ENCODE assay signal across 8 mouse cellular contexts in the genomic region with DNA sequence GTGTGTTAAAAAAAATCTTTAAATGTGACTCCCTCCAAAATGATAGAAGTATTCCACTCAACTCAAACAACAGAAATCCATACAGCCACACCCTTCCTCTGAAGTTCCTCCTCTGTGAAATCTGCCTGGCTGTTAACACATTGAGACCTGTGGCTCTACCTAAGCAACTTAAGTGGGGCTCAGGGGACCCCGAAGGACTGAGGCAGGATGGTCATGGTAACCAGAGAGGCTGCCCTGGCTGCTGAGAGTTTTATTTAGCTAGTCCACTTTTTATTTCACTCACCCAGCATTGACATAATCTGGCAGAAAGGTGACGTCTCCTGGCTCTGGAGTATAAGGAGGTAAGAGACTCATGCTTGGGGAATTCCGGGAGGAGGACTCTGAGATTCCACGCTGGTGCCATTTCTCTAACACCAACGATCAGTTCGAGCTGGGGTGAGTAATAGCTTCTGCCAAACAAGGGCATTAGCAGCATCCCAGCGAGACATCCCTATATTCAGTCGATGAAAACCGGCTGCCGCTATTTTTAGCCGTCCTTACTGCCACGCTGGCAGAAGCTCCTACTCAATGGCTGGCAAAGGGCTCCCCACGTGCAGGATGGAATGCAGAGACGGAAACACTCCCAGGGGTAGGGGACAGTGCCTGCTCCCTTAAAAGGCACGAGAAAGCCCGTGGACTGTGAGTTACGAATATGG.
DNase-seq lines count a peak whose midpoint lies in the region; ATAC-seq and TF ChIP-seq lines count a peak whose summit lies in the region.

No protein-coding gene starts in this region.

- TF ChIP-seq EP300 in lung, postnatal 0 days (IDR thresholded peaks at IDR 0.05) = no peak

- H3K9ac ChIP-seq in lung, postnatal 0 days (replicated peaks; ENCODE audit: low read depth) = no peak overlapping the region
- H3K9ac ChIP-seq in hindbrain, embryonic 16.5 days (ENCODE audit: low read depth, low read length) = no peak overlapping the region

- no peak overlapping the region for H3K27ac ChIP-seq in cerebellum, adult 2 months (ENCODE audit: insufficient read depth, low read length)
- no peak overlapping the region for H3K27ac ChIP-seq in lung, postnatal 0 days (ENCODE audit: low read length)
- H3K27ac ChIP-seq in hindbrain, embryonic 16.5 days (ENCODE audit: low read depth, low read length) = peak overlapping the region; percentile 5; the same call in 1 of the 2 replicates

- no peak for TF ChIP-seq POLR2A in cerebellum, adult 2 months (IDR thresholded peaks at IDR 0.05; ENCODE audit: borderline replicate concordance, insufficient read depth, low read length)
- TF ChIP-seq POLR2A in lung, adult 2 months (IDR thresholded peaks at IDR 0.05; ENCODE audit: borderline replicate concordance, extremely low read depth, low read depth, low read length) = no peak

- H3K4me3 ChIP-seq in cerebellum, adult 2 months (replicated peaks; ENCODE audit: insufficient read depth, low read depth, low read length) = peak overlapping the region; percentile 25
- no peak overlapping the region for H3K4me3 ChIP-seq in lung, postnatal 0 days (ENCODE audit: low read depth, low read length)
- no peak overlapping the region for H3K4me3 ChIP-seq in lung, adult 2 months (replicated peaks; ENCODE audit: extremely low read depth, low read depth, low read length)
- H3K4me3 ChIP-seq in hindbrain, embryonic 16.5 days (ENCODE audit: low read length) = no peak overlapping the region

- no peaks in the 10 kb centered on the region for H3K9me3 ChIP-seq in lung, postnatal 0 days (ENCODE audit: low read length)
- no peaks in the 10 kb centered on the region for H3K9me3 ChIP-seq in hindbrain, embryonic 16.5 days (ENCODE audit: control insufficient read depth, low read length)

- no peak overlapping the region for H3K4me2 ChIP-seq in lung, postnatal 0 days (replicated peaks; ENCODE audit: low read depth, low read length)
- peak overlapping the region; percentile 31 for H3K4me2 ChIP-seq in hindbrain, embryonic 16.5 days (ENCODE audit: low read length)

- no peaks in the 10 kb centered on the region for H3K27me3 ChIP-seq in cerebellum, adult 2 months (ENCODE audit: control insufficient read depth, insufficient read depth, low read length)
- H3K27me3 ChIP-seq in lung, postnatal 0 days (replicated peaks; ENCODE audit: insufficient read depth, low read length) = no peaks in the 10 kb centered on the region
- H3K27me3 ChIP-seq in hindbrain, embryonic 16.5 days (replicated peaks; ENCODE audit: control insufficient read depth, insufficient read depth, low read length) = no peaks in the 10 kb centered on the region

- peak; percentile 42; the same call in 1 of the 2 replicates for ATAC-seq in lung, postnatal 0 days
- peak; percentile 64 for ATAC-seq in hindbrain, embryonic 16.5 days

- H3K36me3 ChIP-seq in lung, postnatal 0 days (ENCODE audit: insufficient read depth, low read length) = no peaks in the 10 kb centered on the region
- no peaks in the 10 kb centered on the region for H3K36me3 ChIP-seq in hindbrain, embryonic 16.5 days (ENCODE audit: control insufficient read depth, insufficient read depth, low read length)

- DNase-seq in cerebellum, adult 2 months = peak; percentile 44 to 60
- no peak for DNase-seq in cerebellum, adult 9-10 months
- DNase-seq in lung, postnatal 0 days (ENCODE audit: low spot score) = peak; percentile 44
- no peak for DNase-seq in lung, adult 2 months
- peak; percentile 47 for DNase-seq in right cerebral cortex, postnatal 4 days
- no peak for DNase-seq in adrenal gland, postnatal 14 days
- no peak for DNase-seq in natural killer cell, adult 2 months (ENCODE audit: low spot score in 2 of 2)

- peaks cover 7% of the 10 kb centered on the region for H3K4me1 ChIP-seq in cerebellum, adult 2 months (ENCODE audit: control insufficient read depth, insufficient read depth, low read length)
- H3K4me1 ChIP-seq in lung, postnatal 0 days (ENCODE audit: insufficient read depth, low read depth, low read length) = no peaks in the 10 kb centered on the region
- no peaks in the 10 kb centered on the region for H3K4me1 ChIP-seq in lung, adult 2 months (ENCODE audit: control insufficient read depth, insufficient read depth, low read length)
- peaks cover 9% of the 10 kb centered on the region for H3K4me1 ChIP-seq in hindbrain, embryonic 16.5 days (ENCODE audit: control insufficient read depth, insufficient read depth, low read depth, low read length)

- 9% methylated on average over 17 of the region's 17 CpGs for WGBS in cerebellum, adult 2 months
- 33% methylated on average over 17 of the region's 17 CpGs for WGBS in lung, postnatal 0 days
- WGBS in lung, adult 2 months = 33% methylated on average over 17 of the region's 17 CpGs
- 21% methylated on average over 17 of the region's 17 CpGs for WGBS in hindbrain, embryonic 16.5 days

- TF ChIP-seq CTCF in cerebellum, adult 2 months (IDR thresholded peaks at IDR 0.05; ENCODE audit: borderline replicate concordance, insufficient read depth, low read depth, low read length) = no peak
- no peak for TF ChIP-seq CTCF in lung, postnatal 0 days (IDR thresholded peaks at IDR 0.05)
- TF ChIP-seq CTCF in lung, adult 2 months (IDR thresholded peaks at IDR 0.05; ENCODE audit: insufficient read depth, low read length) = no peak

Comparison
In these comparisons a context has a peak if more than half of its experiments do, and no peak if none do; other contexts are left out.
1. DNase-seq: peak in cerebellum, adult 2 months (2 of 2), lung, postnatal 0 days (single experiment) and right cerebral cortex, postnatal 4 days (single experiment); none in cerebellum, adult 9-10 months (single experiment), lung, adult 2 months (single experiment), adrenal gland, postnatal 14 days (single experiment) and natural killer cell, adult 2 months (0 of 2).